Mouse (Mus musculus): Measurements from ENCODE around the gene Olfr701. TPM values are rescaled to one million over a fixed set of nuclear protein-coding genes. Genes with fewer than 3 reads are reported as not detected.

Gene Olfr701
- total and polyA plus RNA-seq, 3 experiments: not detected

- no peak within 1 kb of the TSS for H3K9ac ChIP-seq (ENCODE audit: control insufficient read depth, low read depth, low read length, poor library complexity, severe bottlenecking)
These were observed 20.8 kb upstream of the Olfr701 start, which contains the start of gene Olfr699 for GRCm38 (mm10) chr7:106793098-106793497. Gene Olfr699, minus strand, starts transcription at chr7:106793198.

GRCm38 (mm10) chr7:106808734-106809133 is 5.2 kb upstream of the Olfr701 start, which contains the start of gene Olfr700:
Gene Olfr700, minus strand, starts transcription at chr7:106808834.
- no peak for DNase-seq (ENCODE audit: low read depth, low spot score)
- H3K4me3 ChIP-seq (ENCODE audit: control insufficient read depth in 1 of 2, insufficient read depth in 1 of 2, low read depth in 2 of 2, low read length in 2 of 2): no peak within 1 kb of the TSS
- H3K9ac ChIP-seq (ENCODE audit: control insufficient read depth, low read depth, low read length, poor library complexity, severe bottlenecking): no peak within 1 kb of the TSS
- no peak for TF ChIP-seq CTCF (IDR thresholded peaks at IDR 0.05 in 2 of 3, conservative IDR thresholded peaks at IDR 0.05 in 1 of 3; ENCODE audit: control insufficient read depth in 1 of 3, insufficient read depth in 1 of 3, low read depth in 2 of 3, low read length in 3 of 3, poor library complexity in 1 of 3, severe bottlenecking in 1 of 3)
- TF ChIP-seq POLR2AphosphoS5 (IDR thresholded peaks at IDR 0.05; ENCODE audit: borderline replicate concordance, low read depth, low read length): no peak
- TF ChIP-seq EP300 (IDR thresholded peaks at IDR 0.05; ENCODE audit: low read depth in 1 of 2, low read length in 2 of 2): no peak
- no peak for TF ChIP-seq ETS1 (IDR thresholded peaks at IDR 0.05; ENCODE audit: low read depth, low read length)
- TF ChIP-seq TCF12 (IDR thresholded peaks at IDR 0.05; ENCODE audit: low read depth, low read length): no peak
- no peak for TF ChIP-seq JUND (IDR thresholded peaks at IDR 0.05; ENCODE audit: low read depth, low read length)
- TF ChIP-seq GATA1 (IDR thresholded peaks at IDR 0.05; ENCODE audit: low read depth, low read length): no peak
- TF ChIP-seq HCFC1 (IDR thresholded peaks at IDR 0.05; ENCODE audit: low read depth, low read length): no peak
- TF ChIP-seq NRF1 (IDR thresholded peaks at IDR 0.05; ENCODE audit: insufficient read depth, low read depth, low read length, poor library complexity, severe bottlenecking): no peak
- TF ChIP-seq USF1 (IDR thresholded peaks at IDR 0.05; ENCODE audit: low read depth, low read length): no peak
- no peak for TF ChIP-seq SMC3 (IDR thresholded peaks at IDR 0.05; ENCODE audit: low read depth, low read length)
- no peaks in the 10 kb centered on the region for H3K27me3 ChIP-seq (ENCODE audit: control insufficient read depth in 1 of 2, insufficient read depth in 2 of 2, low read length in 2 of 2)
- no peaks in the 10 kb centered on the region for H3K4me1 ChIP-seq (ENCODE audit: control insufficient read depth in 1 of 2, insufficient read depth in 2 of 2, low read length in 2 of 2)
- no peaks in the 10 kb centered on the region for H3K79me2 ChIP-seq (ENCODE audit: control insufficient read depth, insufficient read depth, low read length, poor library complexity)
- H3K9me3 ChIP-seq (replicated peaks; ENCODE audit: insufficient read depth, low read length): no peaks in the 10 kb centered on the region
- no peaks in the 10 kb centered on the region for H3K36me3 ChIP-seq (ENCODE audit: control insufficient read depth in 1 of 2, insufficient read depth in 2 of 2, low read length in 2 of 2)
- no peak within 1 kb of the TSS for H3K27ac ChIP-seq (ENCODE audit: control insufficient read depth, low read depth, low read length)

More at GRCm38 (mm10) chr7:106793098-106793497, 20.8 kb upstream of the Olfr701 start, which contains the start of gene Olfr699:
- Histone ChIP-seq H3K27me3 (ENCODE audit: control insufficient read depth in 1 of 2, insufficient read depth in 2 of 2, low read length in 2 of 2) (no peaks in the 10 kb centered on the region), H3K4me3 (ENCODE audit: control insufficient read depth in 1 of 2, insufficient read depth in 1 of 2, low read depth in 2 of 2, low read length in 2 of 2) (no peak within 1 kb of the TSS), H3K4me1 (ENCODE audit: control insufficient read depth in 1 of 2, insufficient read depth in 2 of 2, low read length in 2 of 2) (no peaks in the 10 kb centered on the region), H3K79me2 (ENCODE audit: control insufficient read depth, insufficient read depth, low read length, poor library complexity) (no peaks in the 10 kb centered on the region), H3K9me3 (replicated peaks; ENCODE audit: insufficient read depth, low read length) (no peaks in the 10 kb centered on the region), H3K27ac (ENCODE audit: control insufficient read depth, low read depth, low read length) (no peak within 1 kb of the TSS), H3K36me3 (ENCODE audit: control insufficient read depth in 1 of 2, insufficient read depth in 2 of 2, low read length in 2 of 2) (no peaks in the 10 kb centered on the region)
- no peak for DNase-seq (ENCODE audit: low read depth, low spot score)
- no peak for TF ChIP-seq GATA1 (IDR thresholded peaks at IDR 0.05; ENCODE audit: low read depth, low read length)
- TF ChIP-seq MEF2A (IDR thresholded peaks at IDR 0.05; ENCODE audit: extremely low read depth, insufficient replicate concordance, low read depth, low read length, poor library complexity, severe bottlenecking): no peak
- TF ChIP-seq ELF1 (IDR thresholded peaks at IDR 0.05; ENCODE audit: low read depth, low read length): no peak

- H3K36me3 ChIP-seq (ENCODE audit: control insufficient read depth in 1 of 2, insufficient read depth in 2 of 2, low read length in 2 of 2): no peaks in the 10 kb centered on the region
- DNase-seq (ENCODE audit: low read depth, low spot score): peak; percentile 37
- H3K79me2 ChIP-seq (ENCODE audit: control insufficient read depth, insufficient read depth, low read length, poor library complexity): no peaks in the 10 kb centered on the region
- H3K4me3 ChIP-seq (ENCODE audit: control insufficient read depth in 1 of 2, insufficient read depth in 1 of 2, low read depth in 2 of 2, low read length in 2 of 2): no peak overlapping the region
- H3K27ac ChIP-seq (ENCODE audit: control insufficient read depth, low read depth, low read length): no peak overlapping the region
- H3K9ac ChIP-seq (ENCODE audit: control insufficient read depth, low read depth, low read length, poor library complexity, severe bottlenecking): no peak overlapping the region
- no peaks in the 10 kb centered on the region for H3K9me3 ChIP-seq (replicated peaks; ENCODE audit: insufficient read depth, low read length)
- no peaks in the 10 kb centered on the region for H3K27me3 ChIP-seq (ENCODE audit: control insufficient read depth in 1 of 2, insufficient read depth in 2 of 2, low read length in 2 of 2)
- H3K4me1 ChIP-seq (ENCODE audit: control insufficient read depth in 1 of 2, insufficient read depth in 2 of 2, low read length in 2 of 2): no peaks in the 10 kb centered on the region
- TF ChIP-seq ETS1 (IDR thresholded peaks at IDR 0.05; ENCODE audit: low read depth, low read length): no peak
- TF ChIP-seq ZNF384 (IDR thresholded peaks at IDR 0.05; ENCODE audit: low read depth, low read length): no peak
- no peak for TF ChIP-seq CHD2 (IDR thresholded peaks at IDR 0.05; ENCODE audit: low read length)
- no peak for TF ChIP-seq MAX (IDR thresholded peaks at IDR 0.05; ENCODE audit: low read length)
- no peak for TF ChIP-seq KAT2A (conservative IDR thresholded peaks at IDR 0.05; ENCODE audit: low read depth, low read length)
- TF ChIP-seq MYB (IDR thresholded peaks at IDR 0.05; ENCODE audit: low read depth, low read length): no peak
- TF ChIP-seq ZMIZ1 (IDR thresholded peaks at IDR 0.05; ENCODE audit: low read depth, low read length): no peak
- TF ChIP-seq CTCF (IDR thresholded peaks at IDR 0.05 in 2 of 3, conservative IDR thresholded peaks at IDR 0.05 in 1 of 3; ENCODE audit: control insufficient read depth in 1 of 3, insufficient read depth in 1 of 3, low read depth in 2 of 3, low read length in 3 of 3, poor library complexity in 1 of 3, severe bottlenecking in 1 of 3): peak; percentile 12 to 60 (median 19); a peak in 2 of 6 replicates
- no peak for TF ChIP-seq TAL1 (IDR thresholded peaks at IDR 0.05; ENCODE audit: low read length)
- peak; percentile 58 for TF ChIP-seq RAD21 (IDR thresholded peaks at IDR 0.05; ENCODE audit: low read depth, low read length)
- TF ChIP-seq GATA1 (IDR thresholded peaks at IDR 0.05; ENCODE audit: low read depth, low read length): no peak
- TF ChIP-seq EP300 (IDR thresholded peaks at IDR 0.05; ENCODE audit: low read depth in 1 of 2, low read length in 2 of 2): no peak
- no peak for TF ChIP-seq CHD1 (IDR thresholded peaks at IDR 0.05; ENCODE audit: low read depth, low read length)
- no peak for TF ChIP-seq SIN3A (IDR thresholded peaks at IDR 0.05; ENCODE audit: low read length)
- no peak for TF ChIP-seq HCFC1 (IDR thresholded peaks at IDR 0.05; ENCODE audit: low read depth, low read length)
- TF ChIP-seq ELF1 (IDR thresholded peaks at IDR 0.05; ENCODE audit: low read depth, low read length): no peak
- TF ChIP-seq NRF1 (IDR thresholded peaks at IDR 0.05; ENCODE audit: insufficient read depth, low read depth, low read length, poor library complexity, severe bottlenecking): no peak
- TF ChIP-seq USF1 (IDR thresholded peaks at IDR 0.05; ENCODE audit: low read depth, low read length): no peak
- TF ChIP-seq POLR2AphosphoS5 (IDR thresholded peaks at IDR 0.05; ENCODE audit: borderline replicate concordance, low read depth, low read length): no peak
These were observed 1.8 kb downstream of the Olfr701 start for GRCm38 (mm10) chr7:106815775-106816174.

All from MEL (cell line).